Mouse (Mus musculus): ENCODE results near the gene Map4k2. TPM values are rescaled to one million over a fixed set of nuclear protein-coding genes. Genes with fewer than 3 reads are reported as not detected.

The Map4k2 gene
- polyA plus RNA-seq, 2 experiments from 2014 or later = 82.0 to 116 TPM

- ATAC-seq = no peak
These were observed 22.8 kb upstream of the Map4k2 start for GRCm38 (mm10) chr19:6318145-6318544.

DNA sequence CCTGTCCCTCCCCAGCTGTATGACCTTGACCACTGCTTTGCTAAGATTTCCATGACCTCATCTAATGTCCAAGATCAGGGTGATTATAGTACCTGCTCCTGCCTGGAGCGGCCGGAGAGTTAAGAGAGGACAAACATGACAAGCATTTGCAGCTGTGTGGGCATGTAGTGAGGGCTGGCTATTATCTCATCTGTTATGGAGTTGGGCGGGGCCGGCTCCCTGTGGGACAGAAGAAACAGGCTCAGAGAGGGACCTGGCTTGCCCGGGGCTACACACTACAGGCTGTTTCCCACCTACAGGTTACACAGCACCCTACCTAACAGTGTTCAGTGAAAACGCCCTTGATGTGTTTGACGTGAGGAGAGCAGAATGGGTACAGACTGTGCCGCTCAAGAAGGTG is 19.6 kb upstream of the Map4k2 start:
- ATAC-seq = no peak

DNA sequence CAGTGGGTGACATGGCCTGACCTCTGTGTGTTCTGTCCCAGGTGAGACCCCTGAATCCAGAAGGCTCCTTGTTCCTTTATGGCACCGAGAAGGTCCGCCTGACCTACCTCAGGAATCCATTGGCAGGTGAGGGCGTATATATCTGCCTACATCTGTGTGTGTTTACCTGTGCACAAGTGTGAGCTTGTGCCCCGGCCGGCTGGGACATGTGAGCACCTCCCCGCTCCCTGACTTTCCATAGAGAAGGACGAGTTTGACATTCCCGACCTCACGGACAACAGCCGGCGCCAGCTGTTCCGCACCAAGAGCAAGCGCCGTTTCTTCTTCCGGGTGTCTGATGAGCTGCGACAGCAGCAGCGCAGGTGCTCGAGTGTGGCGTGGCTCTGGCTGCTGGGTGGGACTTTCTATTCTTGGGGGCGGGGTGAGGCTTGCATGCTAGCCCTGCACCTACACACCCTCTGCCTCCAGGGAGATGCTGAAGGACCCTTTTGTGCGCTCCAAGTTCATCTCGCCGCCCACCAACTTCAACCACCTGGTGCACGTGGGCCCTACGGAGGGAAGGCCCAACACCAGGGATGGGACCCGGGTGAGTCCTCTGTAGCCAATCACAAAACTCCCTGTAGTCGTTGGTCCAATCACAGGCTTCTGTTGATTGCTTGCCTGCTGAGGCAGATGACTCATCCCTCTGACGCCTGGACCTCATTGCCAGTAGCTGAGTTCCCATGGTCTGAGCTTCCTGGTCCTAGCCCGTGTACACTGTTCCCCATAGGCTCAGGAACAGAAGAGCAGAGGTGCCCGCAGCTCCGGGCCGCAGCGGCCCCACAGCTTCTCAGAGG is 18.9 kb upstream of the Map4k2 start:
- ATAC-seq = no peak

DNA sequence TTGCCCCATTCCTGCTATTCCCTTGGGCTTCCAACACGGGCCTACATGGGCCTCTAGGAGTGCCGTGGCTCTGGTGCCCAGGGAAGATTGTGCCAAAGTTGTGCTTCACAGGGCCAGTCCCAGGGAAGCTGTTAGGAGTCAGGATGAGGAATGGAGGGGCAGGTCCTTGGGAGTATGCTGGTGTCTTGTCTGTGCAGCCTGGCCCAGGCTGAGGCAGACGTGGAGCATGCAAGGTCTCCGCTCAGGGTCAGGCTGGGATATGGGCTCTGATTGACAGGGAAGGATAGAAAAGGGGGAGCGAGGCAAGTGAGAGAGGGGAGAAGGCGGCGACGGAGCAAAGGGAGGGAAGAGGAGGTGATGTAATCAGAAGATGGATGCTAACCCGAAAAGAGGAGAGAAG is 16.2 kb upstream of the Map4k2 start:
- ATAC-seq = no peak

GRCm38 (mm10) chr19:6331178-6331577 is 9.8 kb upstream of the Map4k2 start:
- no peak for ATAC-seq

GRCm38 (mm10) chr19:6331719-6332516 is 9.0 kb upstream of the Map4k2 start:
- ATAC-seq = no peak

GRCm38 (mm10) chr19:6333761-6334595 is 7.0 kb upstream of the Map4k2 start:
- ATAC-seq = no peak

GRCm38 (mm10) chr19:6334673-6335457 is 6.1 kb upstream of the Map4k2 start, which contains the start of gene Men1:
Gene Men1, plus strand, starts transcription at chr19:6334979.
- ATAC-seq = peak; percentile 88

DNA sequence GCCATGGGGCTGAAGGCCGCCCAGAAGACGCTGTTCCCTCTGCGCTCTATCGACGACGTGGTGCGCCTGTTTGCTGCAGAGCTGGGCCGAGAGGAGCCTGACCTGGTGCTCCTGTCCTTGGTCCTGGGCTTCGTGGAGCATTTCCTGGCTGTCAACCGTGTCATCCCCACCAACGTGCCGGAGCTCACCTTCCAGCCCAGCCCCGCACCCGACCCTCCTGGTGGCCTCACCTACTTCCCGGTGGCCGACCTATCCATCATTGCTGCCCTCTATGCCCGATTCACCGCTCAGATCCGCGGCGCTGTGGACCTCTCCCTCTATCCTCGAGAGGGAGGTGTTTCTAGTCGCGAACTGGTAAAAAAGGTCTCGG is 5.5 kb upstream of the Map4k2 start:
- ATAC-seq = no peak

GRCm38 (mm10) chr19:6336920-6337319 is 4.0 kb upstream of the Map4k2 start:
- no peak for ATAC-seq

GRCm38 (mm10) chr19:6338171-6338570 is 2.8 kb upstream of the Map4k2 start:
- ATAC-seq = no peak

- ATAC-seq = no peak
These were observed 2.2 kb upstream of the Map4k2 start for GRCm38 (mm10) chr19:6338716-6339115.

DNA sequence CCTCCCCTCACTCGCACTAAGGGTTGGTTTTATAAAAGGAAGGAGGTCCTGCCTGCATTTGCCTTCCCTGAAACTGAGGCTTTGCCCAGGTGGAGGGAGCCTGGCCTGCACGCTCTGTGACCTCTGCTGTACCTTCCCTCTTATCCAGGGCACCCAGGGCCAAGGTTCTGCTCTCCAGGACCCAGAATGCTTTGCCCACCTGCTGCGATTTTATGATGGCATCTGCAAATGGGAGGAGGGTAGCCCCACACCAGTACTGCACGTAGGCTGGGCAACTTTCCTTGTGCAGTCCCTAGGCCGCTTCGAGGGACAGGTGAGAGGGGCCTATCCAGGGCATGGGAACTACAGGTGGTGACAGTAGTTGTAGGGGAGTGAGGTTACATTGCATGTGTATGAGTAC is 1.7 kb upstream of the Map4k2 start:
- ATAC-seq = no peak

DNA sequence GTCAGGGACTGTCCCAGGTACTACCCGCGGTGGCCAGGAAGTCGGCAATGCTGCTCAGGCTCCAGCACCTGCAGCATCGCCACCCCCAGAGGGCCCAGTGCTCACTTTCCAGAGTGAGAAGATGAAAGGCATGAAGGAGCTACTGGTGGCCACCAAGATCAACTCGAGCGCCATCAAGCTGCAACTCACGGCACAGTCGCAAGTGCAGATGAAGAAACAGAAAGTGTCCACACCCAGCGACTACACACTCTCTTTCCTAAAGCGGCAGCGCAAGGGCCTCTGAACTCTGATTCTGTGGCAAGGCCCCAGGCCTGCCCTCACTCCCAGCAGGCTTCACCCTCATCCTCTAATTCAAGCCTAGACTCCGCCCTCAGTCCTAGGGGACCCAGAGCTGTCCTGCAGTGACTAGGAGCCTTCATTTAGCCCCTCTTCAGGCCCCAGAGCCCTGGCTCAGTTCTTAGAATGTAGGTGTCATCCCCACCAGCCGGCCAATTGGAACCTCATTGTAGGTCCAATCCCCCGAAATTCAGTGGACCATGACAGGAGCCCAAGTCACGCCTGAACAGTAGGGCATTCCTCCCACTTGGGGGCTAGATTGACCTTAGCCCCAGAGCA is 938 bp upstream of the Map4k2 start:
- ATAC-seq = peak; percentile 66

- ATAC-seq = no peak
These were observed 630 bp downstream of the Map4k2 start for GRCm38 (mm10) chr19:6341453-6342077.

- no peak for ATAC-seq
These were observed 1.5 kb downstream of the Map4k2 start for GRCm38 (mm10) chr19:6342276-6342933.

GRCm38 (mm10) chr19:6343066-6343925 is 2.4 kb downstream of the Map4k2 start:
- no peak for ATAC-seq

DNA sequence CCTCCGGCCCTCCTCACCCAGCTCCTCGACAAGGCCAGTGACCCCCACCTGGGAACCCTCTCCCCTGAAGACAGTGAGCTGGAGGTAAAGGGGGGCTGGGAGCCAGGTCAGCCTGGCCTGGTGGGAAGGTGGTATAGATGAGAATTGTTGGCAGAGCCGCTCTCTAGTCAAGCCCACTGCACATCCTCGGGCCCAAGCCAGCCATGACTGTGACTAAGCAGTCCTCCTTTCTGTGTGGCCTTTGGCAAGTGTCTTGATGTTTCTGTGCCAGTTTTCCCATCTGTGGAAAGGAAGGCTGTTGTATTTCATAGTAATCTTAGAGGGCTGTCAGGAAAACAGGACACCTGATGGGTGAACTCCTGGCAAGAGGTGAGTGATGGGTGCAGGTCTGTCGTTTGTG is 3.1 kb downstream of the Map4k2 start:
- ATAC-seq = no peak

- no peak for ATAC-seq
These were observed 5.1 kb downstream of the Map4k2 start for GRCm38 (mm10) chr19:6346023-6346422.

DNA sequence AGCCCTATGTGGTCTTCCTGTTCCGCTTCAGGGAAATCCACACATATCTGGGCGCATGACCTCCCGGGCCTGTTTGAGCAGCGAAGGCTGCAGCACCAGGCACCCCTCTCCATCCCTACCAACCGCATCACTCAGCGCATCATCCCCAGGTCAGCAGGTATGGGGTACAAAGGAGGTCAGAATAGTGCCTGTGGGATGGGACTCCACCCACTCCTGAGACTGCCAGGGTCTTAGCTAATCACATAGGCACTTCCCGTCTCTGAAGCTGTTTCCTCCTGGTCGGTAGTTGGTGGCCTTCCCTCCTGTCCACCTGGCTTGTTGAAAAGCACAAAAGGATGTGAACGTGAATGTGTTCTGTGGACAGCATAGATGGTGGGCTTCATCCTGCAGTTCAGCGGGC is 5.7 kb downstream of the Map4k2 start:
- ATAC-seq = no peak

All from activated CD4-positive, CD25-positive, alpha-beta regulatory T cell, adult 4 months (primary cell).